Mouse (Mus musculus) 416B (cell line): Measurements from ENCODE around the gene Sox5.

ENCODE experiments used
- DNase-seq: peaks from one replicate; pipeline ENCODE4 v3.0.0; 2011; ENCODE audit warnings: low read depth

The Sox5 gene

DNA sequence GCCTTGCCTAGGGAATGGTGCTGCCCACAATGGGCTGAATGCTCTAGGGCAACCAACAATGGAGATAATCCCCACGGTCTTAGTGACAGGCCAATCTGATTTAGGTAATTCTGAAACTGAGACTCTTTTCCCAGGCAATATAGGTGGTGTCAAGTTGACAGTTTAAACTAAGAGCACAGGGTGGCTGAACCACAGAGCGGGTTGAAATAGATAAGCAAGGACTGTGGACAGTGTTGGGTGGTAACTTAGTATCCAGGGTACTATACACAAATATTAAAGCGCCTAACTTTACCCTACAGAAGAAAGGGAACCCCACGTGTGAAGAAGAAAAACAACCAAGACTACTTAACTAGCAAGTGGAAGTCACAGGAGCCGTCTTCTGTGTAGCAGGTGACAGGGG, 838.7 kb downstream of the Sox5 start:
- DNase-seq = no peak

DNA sequence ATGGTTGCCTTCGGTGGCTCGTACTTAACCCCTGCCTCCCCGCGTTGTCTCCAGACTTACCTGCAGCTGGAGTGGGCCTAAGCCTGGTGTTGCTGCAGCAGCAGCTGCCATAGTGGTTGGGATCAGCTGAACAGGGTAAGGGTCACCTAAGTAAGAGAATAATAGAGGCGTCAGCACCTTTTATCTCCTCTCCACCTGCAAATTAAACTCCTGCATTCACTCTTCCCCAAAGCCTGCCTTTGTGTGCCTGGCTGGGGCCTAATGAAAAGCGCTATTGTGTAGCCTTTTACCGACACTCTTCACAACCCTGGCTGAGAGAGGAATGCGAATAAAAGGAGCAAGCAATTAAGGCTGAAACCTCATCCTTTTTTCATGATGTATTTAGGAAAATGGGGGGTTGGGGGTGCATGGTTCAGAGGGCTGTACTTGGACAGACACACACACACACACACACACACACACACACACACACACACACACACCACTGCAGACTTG, 840.4 kb downstream of the Sox5 start:
- no peak for DNase-seq

DNA sequence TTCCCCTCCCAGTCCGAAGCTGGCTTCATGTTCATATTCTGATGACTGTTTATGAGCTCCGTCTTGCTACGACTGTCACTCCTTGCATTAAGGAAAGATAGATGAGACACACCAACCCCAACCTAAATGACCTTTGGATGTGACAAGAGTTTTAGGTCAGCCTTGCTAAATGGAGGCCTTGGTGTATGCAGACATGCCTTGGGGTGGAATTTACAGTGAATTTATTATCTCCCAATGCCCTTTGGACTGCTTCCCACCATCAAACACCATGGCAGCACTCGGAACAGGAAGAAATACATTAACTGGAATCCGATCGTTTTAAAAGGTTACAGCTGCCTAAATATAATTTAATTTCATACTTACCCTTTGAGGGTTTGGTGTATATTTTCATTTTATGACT, 858.6 kb downstream of the Sox5 start:
- DNase-seq = no peak

DNA sequence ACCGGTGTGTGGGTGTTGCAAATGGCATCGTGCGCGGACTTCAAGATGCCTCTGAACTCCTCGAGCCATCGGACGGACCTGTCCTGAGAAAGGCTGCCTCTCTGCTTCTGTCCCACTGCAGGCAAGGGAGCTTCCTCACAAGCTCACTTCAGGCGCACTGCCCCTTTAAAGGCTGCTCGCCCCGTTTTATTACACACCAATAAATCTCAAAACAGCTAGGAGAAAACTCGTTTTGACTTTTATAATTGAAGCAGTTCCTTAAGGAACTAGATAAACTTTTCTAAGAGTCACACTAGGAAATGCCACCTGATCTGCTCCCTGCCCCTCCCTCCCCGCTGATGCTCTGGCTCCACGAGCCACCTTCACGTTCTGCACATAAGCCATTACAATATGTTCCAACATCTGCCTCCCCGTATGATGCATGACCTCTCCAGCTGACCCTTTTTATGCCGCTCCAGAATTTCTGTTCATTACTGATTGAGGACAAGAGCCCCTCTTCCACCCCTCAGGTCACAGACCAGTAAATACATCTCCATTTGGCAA, 863.3 kb downstream of the Sox5 start:
- no peak for DNase-seq

DNA sequence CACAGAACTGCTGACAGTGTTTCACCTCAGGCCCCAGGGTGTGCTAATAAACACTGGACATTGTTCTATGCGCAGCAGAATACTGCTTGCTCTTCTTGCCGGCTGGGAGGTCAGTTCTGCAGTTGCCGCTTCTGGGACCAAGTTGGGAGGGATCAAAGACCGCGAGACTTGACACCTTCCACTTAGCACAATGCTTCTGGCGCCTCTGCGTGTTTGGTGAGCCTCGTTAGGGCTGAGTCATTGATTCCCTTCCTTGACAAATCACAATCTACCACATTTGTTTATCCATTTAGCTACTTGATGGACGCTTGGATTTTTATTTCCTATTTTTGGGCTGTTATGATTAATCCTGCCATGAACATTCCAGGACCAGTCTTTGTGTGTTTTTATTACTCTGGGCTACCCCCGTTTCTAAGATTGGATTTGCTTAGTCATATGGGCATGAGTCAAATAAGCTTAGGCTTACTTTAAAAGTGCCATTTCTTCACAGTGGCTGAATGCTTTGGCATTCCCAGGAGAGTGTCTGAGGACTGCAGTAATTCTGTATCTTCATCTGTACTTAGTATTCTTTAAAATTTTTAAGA, 865.5 kb downstream of the Sox5 start:
- DNase-seq = peak; percentile 13

DNA sequence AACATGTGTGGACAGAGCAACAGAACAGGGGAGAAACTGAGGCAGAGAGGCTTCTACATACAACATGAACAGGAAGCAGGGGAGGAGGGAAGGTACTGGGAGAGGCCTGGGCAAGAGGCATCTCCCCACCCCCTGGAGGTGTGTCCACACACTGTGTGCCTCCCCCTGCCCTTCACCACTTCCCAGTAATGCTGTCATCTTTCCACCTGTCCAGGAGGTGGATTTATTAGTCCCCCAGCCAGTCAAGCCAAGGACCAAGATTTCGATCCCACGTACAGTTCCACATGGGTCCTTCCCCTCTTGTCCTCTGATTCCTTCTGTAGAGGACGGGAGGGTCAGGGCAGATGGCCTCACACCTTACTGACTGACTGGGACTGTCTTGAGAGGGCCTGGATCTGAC, 866.1 kb downstream of the Sox5 start:
- no peak for DNase-seq

DNA sequence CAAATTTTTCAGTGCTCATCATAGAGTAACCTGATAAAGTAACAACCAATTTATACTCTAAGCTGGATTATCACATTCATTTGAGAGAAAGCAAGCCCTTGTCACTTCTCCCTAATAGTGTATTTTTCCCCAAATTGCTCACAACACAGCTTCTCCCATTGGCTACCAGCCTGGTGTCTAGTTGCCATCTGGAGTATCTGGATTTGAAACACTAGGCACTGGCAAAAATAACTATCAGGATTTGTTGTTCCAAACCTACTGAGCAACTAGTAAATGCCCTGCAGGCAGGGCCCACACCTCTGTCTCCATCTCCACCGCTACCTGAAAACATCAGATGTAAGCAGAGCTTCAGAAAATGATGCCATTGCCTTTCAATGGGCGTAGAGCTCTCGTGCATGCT, 869.5 kb downstream of the Sox5 start:
- DNase-seq = no peak

DNA sequence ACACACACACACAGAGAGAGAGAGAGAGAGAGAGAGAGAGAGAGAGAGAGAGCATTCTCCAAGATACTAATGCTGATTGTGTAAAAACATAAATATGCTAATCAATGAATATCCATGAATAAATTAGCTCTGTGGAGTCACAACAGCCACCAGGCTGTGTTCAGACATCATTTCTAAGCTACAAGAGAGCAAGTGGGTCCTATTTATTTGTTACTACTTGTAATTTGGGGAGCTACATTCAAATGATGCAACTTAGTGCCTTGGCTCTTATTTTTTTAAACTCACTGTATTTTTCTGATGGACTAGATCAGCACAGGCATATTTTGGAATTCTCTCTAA, 877.1 kb downstream of the Sox5 start:
- no peak for DNase-seq

DNA sequence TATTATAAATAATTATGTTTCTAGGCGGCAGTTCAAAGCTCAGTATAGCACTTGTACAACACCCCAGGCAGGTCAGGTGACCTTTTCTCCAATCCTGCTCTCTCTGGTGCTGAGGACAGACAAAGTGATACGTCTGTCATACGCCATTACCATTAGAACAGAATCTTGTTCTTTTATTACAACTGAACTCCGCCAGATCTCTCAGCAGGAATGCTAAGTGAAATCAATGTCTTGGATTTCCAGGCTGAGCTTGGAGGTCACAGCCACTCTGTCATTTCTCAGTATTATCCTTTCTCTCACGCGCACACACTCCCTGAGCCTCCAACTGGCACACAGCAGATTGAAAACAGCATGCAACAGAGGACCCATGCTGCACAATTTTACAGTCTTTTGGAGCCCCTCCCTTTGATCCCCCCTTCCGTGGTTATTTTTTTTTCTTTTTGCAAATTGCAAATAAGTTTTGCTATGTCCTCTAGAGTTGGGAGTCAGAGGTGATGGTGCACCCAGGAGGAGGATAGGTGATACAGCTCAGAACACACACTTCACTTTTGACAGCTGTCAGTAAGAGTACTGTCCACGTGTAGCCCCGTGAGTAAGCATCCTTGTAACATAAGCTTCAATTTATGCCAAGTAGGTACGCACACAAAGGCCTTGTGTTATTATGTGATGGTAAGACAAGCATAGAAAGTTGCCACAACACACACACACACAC, 877.6 kb downstream of the Sox5 start:
- no peak for DNase-seq

DNA sequence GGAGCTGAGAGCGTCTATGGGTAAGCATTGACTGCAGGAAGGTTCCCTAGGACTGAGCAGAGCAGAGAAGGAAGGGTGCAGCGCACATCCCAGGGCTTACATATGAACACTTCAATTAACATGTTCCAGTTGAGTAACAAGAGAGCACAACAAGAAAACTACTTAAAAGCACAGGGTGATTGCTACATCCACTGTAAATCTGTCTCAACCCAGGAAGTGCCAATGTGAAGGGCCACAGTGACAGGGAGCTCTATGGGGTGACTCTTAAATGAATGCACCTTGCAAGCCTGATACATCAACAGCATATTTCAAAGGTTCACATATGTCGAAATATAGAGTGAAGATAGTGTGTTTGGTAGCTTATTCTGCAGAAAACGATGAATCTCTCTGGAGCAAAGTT, 880.9 kb downstream of the Sox5 start:
- DNase-seq = peak; percentile 48

DNA sequence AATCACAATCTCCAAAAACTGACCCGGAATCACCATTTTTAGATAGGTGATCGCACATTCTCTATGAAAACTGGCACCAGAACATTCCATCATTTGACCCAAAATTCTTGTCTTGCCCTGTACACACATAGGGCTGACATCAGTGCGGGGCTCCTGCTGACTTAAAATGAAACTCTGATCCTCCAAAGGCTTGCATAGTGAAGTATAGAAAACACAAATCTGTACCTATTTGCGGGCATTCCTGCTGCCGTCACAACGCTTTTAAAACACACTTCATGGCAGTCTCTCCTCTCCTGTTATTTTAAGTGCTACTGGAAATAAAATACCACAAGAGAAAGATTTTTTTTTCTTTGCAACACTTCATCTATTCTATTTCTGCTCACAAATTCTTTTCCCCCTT, 886.7 kb downstream of the Sox5 start:
- no peak for DNase-seq

DNA sequence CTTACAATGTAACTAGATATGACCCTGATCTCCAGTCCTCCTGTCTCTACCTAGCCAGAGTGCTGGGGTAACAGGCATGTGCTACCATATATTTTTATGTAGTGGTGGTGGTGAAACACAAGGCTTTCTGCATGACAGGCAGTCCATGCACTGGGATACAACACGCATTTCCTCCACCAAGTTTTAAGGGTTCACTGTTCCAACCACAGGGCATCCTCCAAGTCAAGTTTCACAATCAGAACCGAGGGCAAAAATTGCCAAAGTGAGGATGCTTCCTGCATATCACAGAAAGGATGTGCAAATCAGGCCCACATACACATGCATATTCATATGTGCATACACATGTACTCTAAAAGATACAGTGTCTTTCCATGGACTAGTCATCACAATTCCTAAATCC, 888.9 kb downstream of the Sox5 start:
- DNase-seq = peak; percentile 21

DNA sequence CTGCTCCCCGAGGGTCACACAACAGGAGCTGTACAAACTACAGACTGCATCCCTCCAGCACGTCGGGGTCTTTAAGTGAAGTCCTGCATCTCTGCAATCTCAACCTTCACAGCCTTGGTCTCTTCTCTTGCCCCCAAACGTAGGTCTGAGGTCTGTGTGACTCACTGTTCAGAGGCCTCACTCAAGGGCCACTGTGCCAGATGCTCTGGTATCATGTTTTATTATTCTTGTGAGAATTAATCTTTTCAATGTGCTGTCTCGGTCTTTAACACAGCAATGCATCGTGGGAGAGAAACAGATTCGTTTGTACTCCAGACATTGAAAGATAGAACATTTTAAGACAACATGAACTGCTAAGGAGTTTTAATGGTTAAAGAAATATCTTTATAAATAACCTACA, 893.2 kb downstream of the Sox5 start:
- no peak for DNase-seq

DNA sequence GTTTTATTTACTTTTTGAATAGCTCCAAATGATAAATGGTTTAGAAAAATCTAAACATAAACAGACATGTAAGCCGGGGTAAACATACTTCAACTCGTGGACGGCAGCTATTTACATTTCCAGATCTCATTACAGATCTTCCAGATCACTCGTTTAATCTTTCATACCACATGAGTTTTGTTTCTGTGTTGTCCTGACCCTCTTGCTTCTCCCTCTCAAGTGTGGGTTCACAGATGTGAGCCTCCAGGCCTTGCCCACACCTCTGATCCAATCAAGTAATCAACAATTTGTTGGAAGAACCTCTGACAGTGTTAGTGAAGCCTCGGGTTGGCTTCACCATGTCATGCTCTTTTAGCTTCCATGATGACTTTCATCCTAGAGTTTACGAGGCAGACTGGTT, 903.3 kb downstream of the Sox5 start:
- DNase-seq = no peak

DNA sequence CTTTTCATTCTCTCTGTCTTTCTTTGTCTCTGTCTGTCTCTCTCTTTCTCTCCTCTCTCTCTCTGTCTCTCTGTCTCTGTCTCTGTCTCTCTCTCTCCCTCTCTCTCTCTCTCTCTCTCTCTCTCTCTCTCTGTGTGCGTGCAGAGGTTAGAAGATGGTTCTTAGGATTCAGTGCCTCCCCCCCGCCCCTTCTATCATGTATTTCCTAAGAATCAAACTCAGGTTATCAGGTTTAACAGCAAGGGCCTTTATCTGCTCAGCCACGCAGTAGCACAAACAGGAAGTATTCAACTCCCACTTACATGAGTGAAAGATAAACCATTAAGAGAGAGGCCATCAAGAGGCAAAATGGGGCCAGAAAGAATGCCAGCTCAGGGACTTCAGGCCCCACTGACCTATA, 913.0 kb downstream of the Sox5 start:
- peak; percentile 65 for DNase-seq

DNA sequence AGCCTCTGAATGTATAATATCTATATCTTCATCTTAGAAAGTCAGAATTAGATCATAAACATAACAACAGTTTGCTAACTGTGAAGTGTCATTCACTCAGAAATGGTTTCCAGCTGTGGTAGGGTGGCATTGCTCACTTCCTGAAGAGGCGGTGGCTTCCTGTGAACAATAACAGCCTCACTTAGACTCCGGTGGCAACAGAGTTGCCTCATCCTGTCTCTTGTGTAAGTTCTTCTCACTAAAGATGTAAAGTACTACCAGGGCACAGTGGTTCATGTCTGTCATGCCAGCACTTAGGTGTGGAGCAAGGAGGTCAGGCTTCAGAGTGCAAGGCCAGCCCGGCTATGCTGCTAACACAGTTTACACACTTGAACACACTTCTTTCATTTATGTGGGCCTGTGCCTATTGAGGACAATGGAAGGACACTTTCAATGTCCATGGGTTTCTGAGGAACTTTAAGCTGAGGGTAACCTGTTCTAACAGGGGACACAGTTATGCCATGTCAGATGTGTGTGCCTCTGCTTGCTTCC, 913.6 kb downstream of the Sox5 start:
- peak; percentile 97 for DNase-seq

DNA sequence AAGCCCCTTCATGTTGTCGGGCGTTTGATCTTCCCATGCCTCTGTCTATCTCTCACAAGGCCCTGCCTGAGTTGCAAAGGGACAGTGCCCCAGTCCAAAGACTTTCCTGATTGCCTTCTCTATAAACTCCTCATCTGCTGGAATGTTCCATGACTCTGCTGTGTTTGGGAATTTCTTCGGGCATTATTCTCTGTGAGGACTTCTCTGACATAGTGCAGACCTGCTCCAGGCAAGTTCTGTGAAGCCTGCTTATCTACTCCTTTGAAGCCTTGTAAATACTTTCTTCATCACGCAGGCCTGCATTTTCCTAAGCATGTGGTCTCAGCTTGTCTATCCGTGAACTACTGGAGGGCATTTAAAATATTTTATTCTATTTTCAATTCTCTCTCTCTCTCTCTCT, 914.7 kb downstream of the Sox5 start:
- no peak for DNase-seq

DNA sequence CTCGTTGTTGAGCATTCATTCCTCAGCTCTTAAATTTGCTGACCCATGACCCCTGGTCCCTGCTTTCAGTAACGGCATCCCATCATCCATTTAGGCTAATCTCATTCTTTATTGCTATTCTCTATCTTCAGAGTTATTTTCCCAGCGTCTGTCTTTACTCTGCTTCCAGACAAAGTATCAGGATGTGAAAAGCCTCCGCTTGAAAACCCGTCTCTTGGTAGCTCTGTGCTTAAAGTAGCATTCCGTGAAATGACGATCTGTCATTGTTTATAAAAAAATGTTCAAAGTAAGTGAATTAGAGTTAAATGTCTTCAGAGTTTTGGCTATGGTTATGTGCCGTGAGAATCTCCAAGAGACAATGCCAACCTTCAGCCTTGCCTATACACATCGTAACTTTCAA, 915.2 kb downstream of the Sox5 start:
- no peak for DNase-seq

DNA sequence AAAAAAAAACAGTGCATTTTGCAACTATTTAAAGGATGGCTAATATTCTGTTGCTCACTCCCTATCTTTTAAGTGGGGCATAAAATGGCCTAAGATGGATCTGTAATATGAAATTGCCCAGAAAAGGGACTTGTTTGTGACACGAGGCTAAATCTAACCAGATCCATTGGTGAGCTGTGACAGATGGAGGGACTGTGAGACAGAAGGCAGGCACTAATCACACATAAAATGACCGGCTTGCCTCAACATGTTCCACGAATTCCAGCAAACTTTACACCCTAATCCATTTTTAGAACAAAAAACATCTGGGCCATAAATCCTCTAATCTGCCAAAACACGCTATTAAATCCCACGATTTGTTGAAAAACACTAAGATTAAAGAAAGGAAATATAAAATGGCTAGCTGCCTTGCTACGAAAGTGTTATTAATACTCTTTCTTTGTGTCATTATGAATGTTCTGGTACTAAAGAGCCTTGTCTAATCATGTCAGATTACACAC, 919.1 kb downstream of the Sox5 start:
- no peak for DNase-seq

DNA sequence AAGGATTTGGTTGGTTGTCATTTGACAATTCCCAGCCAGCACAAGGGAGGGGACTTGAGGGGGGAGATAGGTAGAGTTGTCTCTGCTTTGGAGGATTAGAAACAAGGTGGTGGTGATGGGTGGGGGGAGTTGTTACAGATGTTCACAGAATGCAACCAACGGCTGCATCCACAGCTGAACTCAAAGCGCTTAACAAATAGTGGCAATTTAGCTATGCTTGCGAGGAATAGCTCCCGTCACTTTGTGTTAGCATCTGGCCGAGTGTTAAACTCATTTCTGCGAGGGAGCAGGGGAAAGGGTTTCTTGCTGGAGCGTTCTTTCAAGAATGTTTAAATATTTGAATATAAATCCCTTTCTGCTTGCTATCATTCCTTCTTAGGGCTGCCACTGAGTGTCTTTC, 921.7 kb downstream of the Sox5 start:
- DNase-seq = no peak

DNA sequence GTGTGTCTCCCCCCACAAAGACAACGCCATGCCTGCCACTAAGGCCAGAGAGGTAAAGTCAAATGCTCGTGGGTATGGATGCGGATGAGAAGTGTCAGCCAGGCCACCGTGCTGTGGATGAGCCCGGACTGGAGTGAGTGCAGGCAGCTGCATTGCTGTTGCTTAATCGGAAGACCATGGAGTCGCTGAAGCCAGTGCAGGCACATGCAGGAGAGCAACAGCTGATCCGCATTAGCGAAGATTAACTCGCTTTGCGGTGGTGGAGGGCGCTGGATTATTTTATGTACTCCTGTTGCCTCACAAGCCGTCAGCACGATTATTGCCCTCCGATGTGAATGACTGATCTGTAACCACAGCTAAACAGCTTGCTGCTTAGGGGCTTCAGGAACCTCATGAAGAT, 922.2 kb downstream of the Sox5 start:
- DNase-seq = no peak

DNA sequence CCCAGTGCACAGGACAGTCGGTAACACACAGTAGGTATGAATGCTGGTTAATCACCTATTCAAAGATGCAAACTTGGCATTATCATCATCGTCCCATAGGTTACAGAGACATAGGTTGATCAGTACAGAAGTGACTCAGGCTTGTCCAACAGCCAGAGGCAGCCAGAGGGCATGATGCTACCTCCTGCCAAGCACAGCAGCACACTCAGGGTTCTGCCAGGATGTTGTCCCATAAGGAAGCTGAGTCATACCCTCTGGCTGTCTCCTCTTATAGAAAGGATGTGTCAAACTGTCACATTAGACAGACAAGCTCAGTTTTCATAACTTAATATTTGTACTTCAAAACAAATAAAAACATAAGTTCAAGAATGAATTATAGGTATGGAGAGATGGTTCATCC, 923.2 kb downstream of the Sox5 start:
- DNase-seq = peak; percentile 87

DNA sequence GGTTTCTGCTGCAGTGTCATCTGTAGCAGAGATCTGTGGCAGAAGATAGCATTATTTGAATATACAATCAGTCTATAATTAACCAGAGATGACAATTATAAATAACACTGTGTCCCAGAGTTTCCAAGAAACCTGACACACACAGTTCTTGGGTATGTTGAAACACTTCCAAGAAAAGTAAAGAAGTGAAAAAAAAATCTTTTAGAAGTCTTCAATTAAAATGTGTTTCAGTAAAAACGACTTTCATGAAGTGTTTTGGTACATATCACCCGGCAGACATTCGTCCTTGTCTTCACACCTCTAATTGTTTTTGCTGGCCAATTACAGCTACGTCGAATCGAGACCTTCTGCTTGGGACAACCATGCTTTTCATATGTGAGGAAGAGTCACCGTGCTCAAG, 924.4 kb downstream of the Sox5 start:
- DNase-seq = no peak

DNA sequence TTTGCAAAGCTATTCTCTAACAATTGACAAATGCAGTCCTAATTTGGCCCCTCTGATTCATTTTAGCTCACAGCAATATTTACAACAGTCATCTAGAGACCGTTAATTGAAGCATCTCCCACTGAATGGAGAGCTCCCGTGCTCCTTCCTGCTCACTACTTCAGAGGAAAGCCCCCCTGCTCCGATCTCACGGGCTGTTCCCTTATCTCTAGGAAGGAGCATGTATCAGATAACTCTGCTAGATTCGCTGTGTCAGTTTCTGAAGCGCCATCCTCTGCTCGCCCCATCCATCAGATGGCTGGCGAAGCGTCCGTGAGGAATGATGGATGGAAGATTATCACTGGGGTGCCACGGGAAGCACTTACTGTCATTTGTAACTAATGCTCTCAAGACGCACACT, 926.4 kb downstream of the Sox5 start:
- DNase-seq = no peak
